Mouse (Mus musculus) hindbrain, postnatal 0 days (tissue): ENCODE data around the gene Atp5d. TPM values are rescaled to one million over a fixed set of nuclear protein-coding genes. Genes with fewer than 3 reads are reported as not detected.

Experiments
- ATAC-seq: fragments of 200-750 bp; cut with Nextera tagmentation; 2 replicates; pipeline ENCODE4 v1.8.0; 2017; ENCODE audit warnings: mild to moderate bottlenecking, moderate TSS enrichment, moderate library complexity
- DNase-seq: peaks from one replicate; pipeline ENCODE4 v3.0.0-alpha.2; 2015; ENCODE audit warnings: low spot score
- H3K27ac ChIP-seq: fragments of 300-500 bp; sonication (generic); 2 replicates; pipeline ENCODE4 v1.5.1; 2014; ENCODE audit warnings: mild to moderate bottlenecking
- H3K27me3 ChIP-seq: fragments of 300-500 bp; sonication (generic); 2 replicates; pipeline ENCODE4 v1.6.1; 2014; ENCODE audit warnings: low read length, mixed read lengths; ENCODE audit not compliant: insufficient read depth
- H3K36me3 ChIP-seq: fragments of 300-500 bp; sonication (generic); 2 replicates; pipeline ENCODE4 v1.6.1; 2014; ENCODE audit warnings: low read length, mixed read lengths; ENCODE audit not compliant: insufficient read depth
- H3K4me1 ChIP-seq: fragments of 300-500 bp; sonication (generic); 2 replicates; pipeline ENCODE4 v1.6.1; 2014; ENCODE audit warnings: antibody characterized with exemption, low read length, mixed read lengths; ENCODE audit not compliant: insufficient read depth
- H3K4me2 ChIP-seq: fragments of 300-500 bp; sonication (generic); 2 replicates; pipeline ENCODE4 v1.6.1; 2014; ENCODE audit warnings: low read depth, mild to moderate bottlenecking, low read length, moderate library complexity, mixed read lengths
- H3K4me3 ChIP-seq: fragments of 300-500 bp; sonication (generic); 2 replicates; pipeline ENCODE4 v1.5.1; 2014; ENCODE audit warnings: low read length
- H3K9ac ChIP-seq: fragments of 300-500 bp; sonication (generic); replicated peaks from 2 replicates; pipeline ENCODE4 v1.6.1; 2014; ENCODE audit warnings: mild to moderate bottlenecking, low read length, moderate library complexity, mixed read lengths
- H3K9me3 ChIP-seq: fragments of 300-500 bp; sonication (generic); 2 replicates; pipeline ENCODE4 v1.6.1; 2016; ENCODE audit warnings: low read length, mixed read lengths
- CTCF ChIP-seq: IDR thresholded peaks from 2 replicates; pipeline ENCODE4 v1.5.1; 2016; ENCODE audit warnings: antibody characterized with exemption, control low read depth, low read depth
- WGBS: fragments of 180-500 bp; shearing (Covaris S2); extraction: QIAGEN DNeasy Blood & Tissue Kit; methylation state at CpG from one replicate; pipeline ENCODE4 v1.1.7; 2014; 5-methylcytosine and 5-hydroxymethylcytosine counted together
- polyA plus RNA-seq: library from polyadenylated mRNA; unstranded; fragments of >200 nt; fragmentation: Nextera tagmentation; extraction: Ambion mirVana; gene quantifications from 2 replicates; pipeline ENCODE4 v1.2.1, GENCODE M21; 2015
- total RNA-seq: library from RNA; depleted of rRNA; stranded (reverse); fragments of >200 nt; gene quantifications from 2 replicates; pipeline ENCODE4 v1.2.3, GENCODE M21; 2014

Gene Atp5d
- total and polyA plus RNA-seq, 2 experiments from 2014 or later, result 303 to 736 TPM

DNA sequence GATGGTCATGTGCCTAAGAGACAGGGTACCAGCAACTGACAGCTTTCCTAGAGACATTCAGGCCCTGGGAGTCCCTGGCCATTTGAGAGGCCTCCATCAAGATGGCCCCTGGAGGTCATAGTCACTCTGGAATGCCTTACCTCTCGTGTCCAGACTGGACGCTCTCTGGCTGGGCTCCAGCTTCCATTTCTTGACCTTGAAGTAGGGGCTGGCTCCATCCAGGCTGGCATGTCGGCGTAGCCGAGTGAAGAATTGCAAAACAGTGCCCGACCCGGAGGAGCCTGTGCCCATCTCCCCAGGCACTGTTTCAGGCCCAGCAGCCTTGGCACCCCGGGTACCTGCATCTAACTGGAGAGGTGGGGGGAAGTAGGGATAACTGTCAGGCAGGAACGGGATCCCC lies 4.0 kb upstream of the Atp5d start:
- Histone ChIP-seq H3K9me3 (no peaks in the 10 kb centered on the region), H3K27me3 (no peaks in the 10 kb centered on the region), H3K4me1 (peaks cover 14% of the 10 kb centered on the region), H3K36me3 (peaks cover 41% of the 10 kb centered on the region), H3K27ac (no peak overlapping the region), H3K4me3 (no peak overlapping the region), H3K4me2 (no peak overlapping the region), H3K9ac (no peak overlapping the region)
- ATAC-seq (no peak), DNase-seq (no peak)
- WGBS, result 85% methylated on average over 9 of the region's 9 CpGs
- TF ChIP-seq CTCF, result no peak

DNA sequence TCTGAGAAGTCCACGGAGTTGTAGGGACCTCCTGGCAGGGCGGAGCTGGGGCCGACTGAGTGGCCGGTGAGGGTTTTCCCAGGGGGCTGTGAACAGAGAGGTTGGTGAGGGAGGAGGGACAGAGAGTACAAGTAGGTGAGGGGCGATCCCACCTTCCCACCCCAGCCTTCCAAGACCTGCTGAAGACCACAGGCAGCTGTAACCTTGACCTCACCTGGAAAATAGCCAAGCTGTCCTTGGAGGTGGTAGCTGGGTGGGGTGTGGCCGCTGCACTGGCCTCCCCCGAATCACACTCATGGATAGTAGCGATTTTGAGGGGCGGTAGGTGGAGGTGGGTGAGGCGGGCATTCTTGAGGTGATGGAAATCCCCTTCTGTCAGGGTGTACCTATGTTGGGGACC lies 3.3 kb upstream of the Atp5d start:
- TF ChIP-seq CTCF, result no peak
- DNase-seq (no peak), ATAC-seq (no peak)
- no peak overlapping the region for H3K4me3 ChIP-seq
- H3K4me2 ChIP-seq, result no peak overlapping the region
- H3K36me3 ChIP-seq, result peaks cover 35% of the 10 kb centered on the region
- peaks cover 14% of the 10 kb centered on the region for H3K4me1 ChIP-seq
- H3K27ac ChIP-seq, result no peak overlapping the region
- 83% methylated on average over 10 of the region's 10 CpGs for WGBS
- H3K9me3 ChIP-seq, result no peaks in the 10 kb centered on the region
- no peaks in the 10 kb centered on the region for H3K27me3 ChIP-seq
- no peak overlapping the region for H3K9ac ChIP-seq

DNA sequence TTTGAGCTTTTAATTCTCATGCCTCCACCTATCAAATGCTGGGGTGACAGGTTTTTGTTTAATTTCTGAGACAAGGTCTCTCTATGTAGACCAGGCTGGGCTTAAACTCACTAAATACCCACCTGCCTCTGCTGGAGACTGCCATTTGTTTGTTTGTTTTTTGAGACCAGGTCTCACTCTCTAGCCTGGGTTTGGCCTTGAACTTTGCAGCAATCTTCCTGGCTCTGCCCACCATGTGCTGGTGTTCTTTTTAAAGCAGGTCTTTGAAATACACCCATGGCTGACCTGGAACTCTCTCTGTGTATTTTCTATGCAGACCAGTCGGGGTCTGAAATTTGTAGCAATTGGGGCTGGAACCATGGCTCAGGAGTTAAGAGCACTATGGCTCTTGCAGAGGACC lies 2.8 kb upstream of the Atp5d start:
- H3K4me2 ChIP-seq, result no peak overlapping the region
- DNase-seq (no peak), ATAC-seq (no peak)
- H3K9ac ChIP-seq, result 0 out of 2 replicates have a peak overlapping the region, but pooled peaks have one; percentile 6
- no peak overlapping the region for H3K4me3 ChIP-seq
- H3K9me3 ChIP-seq, result no peaks in the 10 kb centered on the region
- no peak overlapping the region for H3K27ac ChIP-seq
- H3K4me1 ChIP-seq, result peaks cover 14% of the 10 kb centered on the region
- peaks cover 33% of the 10 kb centered on the region for H3K36me3 ChIP-seq
- 97% methylated on average over 1 of the region's 1 CpGs for WGBS
- no peaks in the 10 kb centered on the region for H3K27me3 ChIP-seq
- no peak for TF ChIP-seq CTCF

DNA sequence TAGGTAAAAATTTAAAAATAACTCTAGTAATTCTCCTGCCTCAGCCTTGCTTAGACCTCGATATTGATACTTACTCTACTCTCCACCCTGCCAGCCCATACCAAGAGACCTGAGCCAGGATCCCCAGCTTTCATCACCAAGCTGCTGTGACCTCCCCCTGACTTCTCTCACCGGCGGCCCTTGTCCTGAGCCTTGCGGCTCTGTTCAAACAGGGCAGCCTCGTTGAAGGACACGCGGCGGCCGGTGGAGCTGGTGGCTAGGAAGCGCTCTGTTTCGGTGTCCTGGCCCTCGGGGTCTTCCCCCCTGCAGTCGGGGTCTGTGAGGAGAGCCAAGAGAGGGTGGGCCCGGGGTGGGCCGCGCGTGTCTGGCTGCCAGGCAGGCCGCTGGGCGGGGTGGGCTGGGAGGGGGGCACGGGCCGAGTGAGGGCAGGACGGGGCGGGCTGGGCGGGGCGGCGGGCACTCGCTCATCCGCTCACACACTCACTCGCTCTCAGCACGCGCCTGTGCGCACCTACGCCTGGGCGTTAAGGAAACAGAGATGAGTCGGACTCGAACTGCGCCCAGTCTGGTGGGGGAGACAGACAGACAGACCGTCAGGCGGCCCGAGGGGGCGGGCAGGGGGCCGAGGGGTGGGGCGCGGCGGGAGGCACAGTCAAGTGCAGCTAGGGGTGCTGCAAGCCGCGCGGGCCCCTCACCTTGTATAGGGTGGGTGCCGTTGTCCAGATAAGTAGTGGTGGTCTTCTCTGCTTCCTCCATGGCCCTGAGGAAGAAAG lies 2.1 kb upstream of the Atp5d start:
- Histone ChIP-seq H3K4me3 (peak overlapping the region; percentile 76), H3K4me1 (peaks cover 19% of the 10 kb centered on the region)

DNA sequence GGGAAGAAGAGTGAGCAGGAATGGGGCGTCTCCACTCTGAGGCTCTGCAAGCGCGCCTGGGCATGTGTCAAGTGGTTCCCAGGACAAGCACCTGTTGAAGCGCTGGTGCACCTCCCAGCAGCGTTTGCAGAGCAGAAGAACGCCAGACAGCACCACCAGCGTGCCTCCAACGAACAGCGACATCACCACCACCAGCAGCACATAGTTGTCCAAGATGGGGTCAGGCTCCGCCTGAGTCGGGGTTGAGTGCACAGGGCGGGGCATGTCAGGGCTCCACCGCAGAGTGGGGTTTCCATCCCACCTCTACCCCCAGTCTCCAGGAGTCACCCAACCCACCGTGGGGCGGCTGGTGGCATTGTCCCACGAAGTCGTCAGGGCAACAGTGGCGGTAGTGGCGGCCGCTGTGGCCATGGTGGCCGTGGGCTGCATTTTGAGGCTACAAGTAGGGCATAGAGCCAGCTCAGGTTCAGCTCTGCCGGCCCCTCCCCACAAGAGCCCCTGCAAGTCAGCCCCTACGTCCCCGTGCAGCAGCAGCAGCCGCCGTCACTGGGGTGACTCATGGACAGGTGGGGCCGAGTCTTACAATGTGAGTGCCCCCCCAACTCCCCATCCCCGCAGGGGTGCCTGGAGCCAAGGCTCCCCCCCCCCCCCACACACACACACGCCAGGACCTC lies 1.3 kb upstream of the Atp5d start:
- DNase-seq (peak; percentile 70), ATAC-seq (no peak)
- 5% methylated on average over 29 of the region's 29 CpGs for WGBS
- no peaks in the 10 kb centered on the region for H3K9me3 ChIP-seq
- H3K27me3 ChIP-seq, result no peaks in the 10 kb centered on the region
- H3K36me3 ChIP-seq, result peaks cover 32% of the 10 kb centered on the region
- peak overlapping the region; percentile 91 for H3K4me2 ChIP-seq
- peak overlapping the region; percentile 86 for H3K9ac ChIP-seq
- no peak for TF ChIP-seq CTCF
- peak overlapping the region; percentile 97 for H3K27ac ChIP-seq
- peak overlapping the region; percentile 76 for H3K4me3 ChIP-seq
- peaks cover 19% of the 10 kb centered on the region for H3K4me1 ChIP-seq

More for the DNA sequence above, 2.1 kb upstream of the Atp5d start:
- Histone ChIP-seq H3K27ac (peak overlapping the region; percentile 97), H3K4me2 (peak overlapping the region; percentile 91), H3K27me3 (no peaks in the 10 kb centered on the region), H3K9me3 (no peaks in the 10 kb centered on the region), H3K36me3 (peaks cover 33% of the 10 kb centered on the region), H3K9ac (peak overlapping the region; percentile 86)
- TF ChIP-seq CTCF, result no peak
- no peak for ATAC-seq
- 17% methylated on average over 45 of the region's 49 CpGs for WGBS
- no peak for DNase-seq

DNA sequence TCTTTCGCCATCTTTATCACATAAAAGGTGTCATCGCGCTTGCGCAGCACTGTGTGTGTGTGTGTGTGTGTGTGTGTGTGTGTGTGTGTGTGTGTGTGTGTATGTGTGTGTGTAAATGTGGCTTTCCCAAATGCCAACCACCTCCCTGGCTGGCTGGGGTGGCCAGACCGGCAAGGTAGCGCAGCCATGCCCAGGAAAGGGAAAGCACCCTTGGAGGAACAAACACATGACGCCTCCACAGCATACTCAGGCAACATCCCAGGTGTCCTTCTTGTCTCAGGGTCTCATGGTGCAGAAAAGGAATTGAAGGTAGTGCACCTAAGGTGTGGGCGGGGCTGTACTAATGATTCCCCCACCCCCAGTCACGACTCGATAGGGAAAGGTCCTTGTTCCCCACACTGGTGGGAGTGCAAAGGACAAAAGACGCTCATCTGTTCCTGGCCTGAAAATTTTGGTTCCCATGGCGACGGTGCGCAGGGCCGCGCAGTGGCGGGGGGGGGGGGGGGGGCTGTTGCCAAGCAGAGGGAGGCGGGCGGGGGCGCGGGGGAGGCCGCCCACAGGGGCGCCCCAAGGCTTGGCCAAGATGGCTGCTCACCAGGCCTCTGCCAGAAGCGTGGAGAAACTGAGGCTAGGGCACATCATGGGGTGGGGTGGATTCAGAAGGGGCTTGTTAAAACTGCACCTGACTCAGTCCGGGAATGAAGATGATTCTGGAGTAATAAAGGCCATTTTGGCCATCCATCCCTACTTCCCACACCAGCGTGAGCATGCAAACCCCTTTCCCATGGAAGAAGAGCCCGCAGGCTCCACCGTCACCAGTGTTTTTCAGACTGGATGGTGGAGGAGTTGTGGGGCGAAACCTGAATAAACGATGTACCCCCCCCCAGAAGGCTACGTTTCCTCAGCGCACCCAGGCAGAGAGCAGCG lies 543 bp upstream of the Atp5d start:
- H3K9me3 ChIP-seq, result no peaks in the 10 kb centered on the region
- peak overlapping the region; percentile 91 for H3K4me2 ChIP-seq
- 3% methylated on average over 30 of the region's 33 CpGs for WGBS
- no peaks in the 10 kb centered on the region for H3K27me3 ChIP-seq
- peak overlapping the region; percentile 86 for H3K9ac ChIP-seq
- peak; percentile 67 for DNase-seq
- TF ChIP-seq CTCF, result no peak
- H3K36me3 ChIP-seq, result peaks cover 24% of the 10 kb centered on the region
- H3K4me3 ChIP-seq, result peak overlapping the region; percentile 76
- H3K4me1 ChIP-seq, result peaks cover 22% of the 10 kb centered on the region
- ATAC-seq, result no peak
- peak overlapping the region; percentile 97 for H3K27ac ChIP-seq
